Mouse (Mus musculus): ENCODE results near the gene Syce2. TPM values are rescaled to one million over a fixed set of nuclear protein-coding genes. Genes with fewer than 3 reads are reported as not detected.

Gene Syce2
- polyA plus RNA-seq, 1 experiment from 2014 or later: 23.0 TPM

- no peak overlapping the region for H3K27ac ChIP-seq
- no peaks in the 10 kb centered on the region for H3K9me3 ChIP-seq (replicated peaks)
- H3K27me3 ChIP-seq: no peaks in the 10 kb centered on the region
- no peaks in the 10 kb centered on the region for H3K36me3 ChIP-seq
- no peak overlapping the region for H3K9ac ChIP-seq
- 75% methylated on average over 3 of the region's 3 CpGs for WGBS
- peaks cover 4% of the 10 kb centered on the region for H3K4me1 ChIP-seq (replicated peaks)
- no peak for ATAC-seq (replicated peaks; ENCODE audit: insufficient number of reproducible peaks, insufficient read depth, low FRiP score, low read depth)
- no peak overlapping the region for H3K4me2 ChIP-seq
- no peak overlapping the region for H3K4me3 ChIP-seq
Observed at GRCm38 (mm10) chr8:84877297-84878035, 5.6 kb downstream of the Syce2 start.

DNA sequence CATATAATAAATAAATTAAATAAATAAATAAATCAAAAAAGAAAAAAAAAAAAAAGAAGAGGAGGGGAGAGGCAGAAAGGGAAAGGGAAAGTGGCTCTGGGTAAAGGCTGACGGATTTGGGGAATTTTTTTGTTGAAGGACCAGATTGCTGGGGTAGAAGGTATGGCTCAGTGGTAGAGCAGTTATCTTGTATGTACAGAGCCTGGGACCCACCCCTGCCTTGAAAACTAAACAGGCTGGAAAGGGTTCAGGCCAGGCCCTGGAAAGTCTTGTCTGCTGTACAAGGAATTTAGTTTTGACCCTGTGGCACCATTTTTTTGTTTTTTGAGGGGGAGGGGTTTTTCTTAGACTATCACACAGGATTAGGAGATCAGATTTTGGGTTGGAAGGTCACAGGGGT lies 7.0 kb downstream of the Syce2 start:
- Histone ChIP-seq H3K4me1 (replicated peaks) (no peaks in the 10 kb centered on the region), H3K27ac (no peak overlapping the region), H3K9ac (no peak overlapping the region), H3K9me3 (replicated peaks) (no peaks in the 10 kb centered on the region), H3K4me2 (no peak overlapping the region), H3K4me3 (no peak overlapping the region), H3K27me3 (no peaks in the 10 kb centered on the region), H3K36me3 (no peaks in the 10 kb centered on the region)
- ATAC-seq (replicated peaks; ENCODE audit: insufficient number of reproducible peaks, insufficient read depth, low FRiP score, low read depth): no peak
- WGBS: 79% methylated on average over 1 of the region's 1 CpGs

GRCm38 (mm10) chr8:84884728-84885127 lies 12.8 kb downstream of the Syce2 start:
- no peak for ATAC-seq (replicated peaks; ENCODE audit: insufficient number of reproducible peaks, insufficient read depth, low FRiP score, low read depth)
- H3K27ac ChIP-seq: no peak overlapping the region
- H3K4me1 ChIP-seq (replicated peaks): no peaks in the 10 kb centered on the region
- no peaks in the 10 kb centered on the region for H3K27me3 ChIP-seq
- H3K4me3 ChIP-seq: no peak overlapping the region
- no peak overlapping the region for H3K9ac ChIP-seq
- H3K9me3 ChIP-seq (replicated peaks): no peaks in the 10 kb centered on the region
- peaks cover 22% of the 10 kb centered on the region for H3K36me3 ChIP-seq
- no peak overlapping the region for H3K4me2 ChIP-seq
- 79% methylated on average over 4 of the region's 4 CpGs for WGBS

- 90% methylated on average over 3 of the region's 3 CpGs for WGBS
- no peak for ATAC-seq (replicated peaks; ENCODE audit: insufficient number of reproducible peaks, insufficient read depth, low FRiP score, low read depth)
- H3K36me3 ChIP-seq: peaks cover 25% of the 10 kb centered on the region
- H3K4me1 ChIP-seq (replicated peaks): peaks cover 7% of the 10 kb centered on the region
- H3K4me2 ChIP-seq: no peak overlapping the region
- no peak overlapping the region for H3K27ac ChIP-seq
- no peak overlapping the region for H3K9ac ChIP-seq
- H3K9me3 ChIP-seq (replicated peaks): no peaks in the 10 kb centered on the region
- no peak overlapping the region for H3K4me3 ChIP-seq
- no peaks in the 10 kb centered on the region for H3K27me3 ChIP-seq
Observed at GRCm38 (mm10) chr8:84888280-84888679, 16.4 kb downstream of the Syce2 start.

DNA sequence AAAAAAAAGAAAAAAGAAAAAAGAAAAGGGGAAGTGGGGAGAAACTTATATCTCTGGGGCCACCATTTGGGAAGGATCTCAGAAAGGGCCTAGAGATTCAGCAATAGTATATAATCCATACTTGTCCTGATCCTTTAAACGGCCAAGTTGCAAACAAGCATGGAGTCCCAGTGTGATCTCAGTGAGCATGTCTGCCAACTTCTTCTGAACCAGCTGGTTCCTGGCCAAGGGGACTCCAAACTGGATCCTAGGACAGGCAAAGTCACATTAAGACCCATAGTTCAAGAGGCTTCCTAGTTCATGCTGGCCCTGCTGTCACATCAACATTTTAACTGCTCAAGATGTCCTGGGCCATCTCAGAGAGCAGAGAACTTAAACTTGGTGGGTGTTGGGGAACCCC lies 17.2 kb downstream of the Syce2 start:
- no peak overlapping the region for H3K9ac ChIP-seq
- H3K9me3 ChIP-seq (replicated peaks): no peaks in the 10 kb centered on the region
- H3K27me3 ChIP-seq: no peaks in the 10 kb centered on the region
- no peak overlapping the region for H3K4me3 ChIP-seq
- WGBS: 93% methylated on average over 1 of the region's 1 CpGs
- peaks cover 10% of the 10 kb centered on the region for H3K4me1 ChIP-seq (replicated peaks)
- no peak overlapping the region for H3K4me2 ChIP-seq
- no peak for ATAC-seq (replicated peaks; ENCODE audit: insufficient number of reproducible peaks, insufficient read depth, low FRiP score, low read depth)
- H3K27ac ChIP-seq: no peak overlapping the region
- H3K36me3 ChIP-seq: peaks cover 25% of the 10 kb centered on the region

GRCm38 (mm10) chr8:84892993-84893708 lies 21.2 kb downstream of the Syce2 start:
- WGBS: 10% methylated on average over 31 of the region's 31 CpGs
- Histone ChIP-seq H3K9ac (peak overlapping the region; percentile 75), H3K4me2 (peak overlapping the region; percentile 87), H3K4me3 (peak overlapping the region; percentile 76), H3K27me3 (no peaks in the 10 kb centered on the region), H3K4me1 (replicated peaks) (peaks cover 16% of the 10 kb centered on the region), H3K9me3 (replicated peaks) (no peaks in the 10 kb centered on the region), H3K27ac (no peak overlapping the region; the same call in 1 of the 2 replicates), H3K36me3 (peaks cover 9% of the 10 kb centered on the region; the same call in 1 of the 2 replicates)
- ATAC-seq (replicated peaks; ENCODE audit: insufficient number of reproducible peaks, insufficient read depth, low FRiP score, low read depth): peak; percentile 40

GRCm38 (mm10) chr8:84893709-84894134 lies 21.8 kb downstream of the Syce2 start, which contains the start of gene Gcdh:
Gene Gcdh (minus strand): TSS chr8:84893921.
- Histone ChIP-seq H3K4me2 (peak within 1 kb of the TSS; percentile 87), H3K9me3 (replicated peaks) (no peaks in the 10 kb centered on the region), H3K27me3 (no peaks in the 10 kb centered on the region), H3K4me1 (replicated peaks) (peaks cover 16% of the 10 kb centered on the region), H3K36me3 (peaks cover 9% of the 10 kb centered on the region; the same call in 1 of the 2 replicates), H3K4me3 (peak within 1 kb of the TSS; percentile 76), H3K9ac (peak within 1 kb of the TSS; percentile 75), H3K27ac (no peak within 1 kb of the TSS; the same call in 1 of the 2 replicates)
- ATAC-seq (replicated peaks; ENCODE audit: insufficient number of reproducible peaks, insufficient read depth, low FRiP score, low read depth): peak; percentile 98
- 0% methylated on average over 11 of the region's 11 CpGs for WGBS

DNA sequence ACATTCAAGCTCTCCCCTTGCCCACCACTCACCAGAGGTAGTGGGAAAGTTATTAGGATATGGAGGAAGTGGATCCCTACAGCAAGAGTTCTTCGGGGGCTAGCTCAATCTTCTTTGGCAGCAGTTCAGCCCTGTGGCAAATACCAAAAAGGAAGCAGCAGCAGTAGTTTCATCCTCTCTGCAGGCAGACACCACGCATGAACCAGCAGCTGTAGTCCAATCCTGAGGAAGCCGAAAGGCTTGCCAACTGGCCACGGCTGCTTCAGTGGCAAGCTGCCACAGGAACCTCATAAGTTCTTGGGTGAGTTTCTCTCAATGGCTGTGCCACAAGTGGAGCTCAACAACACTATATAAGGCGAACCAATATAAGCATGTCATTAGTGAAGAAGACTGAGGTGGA lies 24.1 kb downstream of the Syce2 start:
- ATAC-seq (replicated peaks; ENCODE audit: insufficient number of reproducible peaks, insufficient read depth, low FRiP score, low read depth): no peak
- Histone ChIP-seq H3K4me1 (replicated peaks) (peaks cover 16% of the 10 kb centered on the region), H3K36me3 (peaks cover 3% of the 10 kb centered on the region; the same call in 1 of the 2 replicates), H3K4me3 (no peak overlapping the region), H3K9ac (no peak overlapping the region), H3K9me3 (replicated peaks) (no peaks in the 10 kb centered on the region), H3K27ac (no peak overlapping the region), H3K4me2 (no peak overlapping the region), H3K27me3 (0 out of 2 replicates have a peak, but pooled peaks cover 8% of the 10 kb centered on the region)
- WGBS: 79% methylated on average over 5 of the region's 5 CpGs

DNA sequence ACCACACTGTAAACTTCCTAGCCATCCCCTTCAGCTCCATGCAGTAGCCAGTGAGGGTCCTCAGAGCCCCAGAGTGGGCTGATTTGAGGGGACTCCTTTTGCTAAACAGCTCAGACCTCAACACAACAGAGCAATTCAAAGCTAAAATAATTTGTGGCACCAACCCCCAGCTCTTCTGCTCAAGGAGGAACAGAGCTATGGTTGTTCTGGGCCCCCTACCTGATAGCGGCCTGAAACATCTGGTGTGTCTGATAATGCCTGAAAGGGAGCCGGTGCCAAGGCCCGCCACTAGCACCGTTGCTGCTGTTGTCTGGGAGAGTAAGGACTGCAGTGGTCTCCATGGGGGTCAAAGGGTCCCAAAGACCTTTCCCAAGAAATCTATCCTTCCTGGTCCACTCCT lies 29.2 kb downstream of the Syce2 start:
- ATAC-seq (replicated peaks; ENCODE audit: insufficient number of reproducible peaks, insufficient read depth, low FRiP score, low read depth): no peak
- H3K4me2 ChIP-seq: no peak overlapping the region; the same call in 1 of the 2 replicates
- H3K4me1 ChIP-seq (replicated peaks): peaks cover 14% of the 10 kb centered on the region
- H3K36me3 ChIP-seq: no peaks in the 10 kb centered on the region
- H3K4me3 ChIP-seq: no peak overlapping the region
- H3K27ac ChIP-seq: no peak overlapping the region
- no peak overlapping the region for H3K9ac ChIP-seq
- WGBS: 35% methylated on average over 4 of the region's 4 CpGs
- H3K27me3 ChIP-seq: peaks cover 13% of the 10 kb centered on the region
- H3K9me3 ChIP-seq (replicated peaks): no peaks in the 10 kb centered on the region

DNA sequence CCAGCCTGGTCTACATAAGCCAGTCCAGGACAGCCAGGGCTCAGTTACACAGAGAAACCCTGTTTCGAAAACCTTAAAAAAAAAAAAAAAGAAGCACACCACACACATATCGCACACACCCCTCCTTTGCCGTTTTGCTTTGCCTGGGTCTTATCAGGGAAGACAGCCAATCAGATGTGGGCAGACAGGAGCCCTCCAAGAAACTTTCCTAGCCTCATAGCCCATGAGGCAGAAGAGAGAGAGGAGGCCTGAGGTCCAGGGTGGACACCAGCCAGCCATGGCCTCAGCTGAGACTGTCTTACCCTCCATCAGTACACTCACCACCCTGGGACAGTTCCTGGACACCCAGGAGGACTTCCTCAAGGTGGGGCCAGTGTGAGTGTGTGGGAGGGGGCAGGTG lies 29.8 kb downstream of the Syce2 start, which contains the start of gene Klf1:
Klf1 (plus strand) TSS at position 177 of the 400 bp plus-strand sequence.
- Histone ChIP-seq H3K4me1 (replicated peaks) (peaks cover 14% of the 10 kb centered on the region), H3K4me2 (peak within 1 kb of the TSS; percentile 99), H3K27ac (no peak within 1 kb of the TSS; the same call in 1 of the 2 replicates), H3K27me3 (peaks cover 13% of the 10 kb centered on the region), H3K4me3 (peak within 1 kb of the TSS; percentile 69), H3K9me3 (replicated peaks) (no peaks in the 10 kb centered on the region), H3K36me3 (no peaks in the 10 kb centered on the region), H3K9ac (peak within 1 kb of the TSS; percentile 83)
- no peak for ATAC-seq (replicated peaks; ENCODE audit: insufficient number of reproducible peaks, insufficient read depth, low FRiP score, low read depth)
- 60% methylated on average over 3 of the region's 3 CpGs for WGBS

- peaks cover 13% of the 10 kb centered on the region for H3K27me3 ChIP-seq
- peak overlapping the region; percentile 99 for H3K4me2 ChIP-seq
- WGBS: 6% methylated on average over 24 of the region's 24 CpGs
- no peak overlapping the region; the same call in 1 of the 2 replicates for H3K27ac ChIP-seq
- H3K9me3 ChIP-seq (replicated peaks): no peaks in the 10 kb centered on the region
- peak overlapping the region; percentile 69 for H3K4me3 ChIP-seq
- ATAC-seq (replicated peaks; ENCODE audit: insufficient number of reproducible peaks, insufficient read depth, low FRiP score, low read depth): peak; percentile 24; the same call in 1 of the 2 replicates
- H3K36me3 ChIP-seq: no peaks in the 10 kb centered on the region
- peak overlapping the region; percentile 83 for H3K9ac ChIP-seq
- H3K4me1 ChIP-seq (replicated peaks): peaks cover 14% of the 10 kb centered on the region
Observed at GRCm38 (mm10) chr8:84902367-84902919, 30.5 kb downstream of the Syce2 start.

Measured in heart, embryonic 15.5 days (tissue).